Mouse (Mus musculus): ENCODE results near the gene Ddx41. TPM values are rescaled to one million over a fixed set of nuclear protein-coding genes. Genes with fewer than 3 reads are reported as not detected.

Gene Ddx41
- polyA plus RNA-seq, 1 experiment from 2014 or later, result 62.9 TPM

DNA sequence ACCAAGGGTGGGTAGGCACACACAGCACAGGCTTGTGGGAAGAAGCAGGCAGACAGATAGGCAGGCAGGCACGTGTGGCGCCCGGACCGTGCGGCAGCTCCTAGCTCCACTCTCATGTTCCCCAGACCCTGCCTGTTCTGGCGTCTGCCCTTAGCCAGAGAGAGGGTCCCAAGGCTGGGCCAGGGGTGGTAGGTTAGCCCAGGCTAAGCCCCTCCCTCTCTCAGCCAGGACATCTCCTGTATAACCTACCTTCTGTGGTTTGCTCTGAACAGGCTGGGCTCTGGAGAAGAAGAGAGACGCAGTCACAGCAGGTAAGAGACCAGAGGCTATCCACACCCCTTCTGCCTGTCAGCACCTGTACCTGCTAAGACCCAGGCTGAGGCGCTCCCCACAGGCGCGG is 27.9 kb downstream of the Ddx41 start:
- H3K27me3 ChIP-seq (replicated peaks; ENCODE audit: control insufficient read depth, insufficient read depth, low read length), result no peaks in the 10 kb centered on the region
- peaks cover 29% of the 10 kb centered on the region for H3K4me1 ChIP-seq (replicated peaks; ENCODE audit: control insufficient read depth, insufficient read depth, low read length)
- ATAC-seq (replicated peaks; ENCODE audit: low FRiP score) (no peak), DNase-seq (ENCODE audit: low spot score) (no peak)
- H3K9ac ChIP-seq (ENCODE audit: low read depth, low read length), result no peak overlapping the region
- peaks cover 24% of the 10 kb centered on the region for H3K36me3 ChIP-seq (ENCODE audit: control insufficient read depth, insufficient read depth, low read length)
- H3K4me3 ChIP-seq (ENCODE audit: low read depth, low read length), result no peak overlapping the region
- H3K9me3 ChIP-seq (ENCODE audit: control insufficient read depth, low read length), result no peaks in the 10 kb centered on the region
- no peak overlapping the region for H3K27ac ChIP-seq (ENCODE audit: low read depth, low read length)
- no peak overlapping the region for H3K4me2 ChIP-seq
- WGBS, result 92% methylated on average over 10 of the region's 10 CpGs

DNA sequence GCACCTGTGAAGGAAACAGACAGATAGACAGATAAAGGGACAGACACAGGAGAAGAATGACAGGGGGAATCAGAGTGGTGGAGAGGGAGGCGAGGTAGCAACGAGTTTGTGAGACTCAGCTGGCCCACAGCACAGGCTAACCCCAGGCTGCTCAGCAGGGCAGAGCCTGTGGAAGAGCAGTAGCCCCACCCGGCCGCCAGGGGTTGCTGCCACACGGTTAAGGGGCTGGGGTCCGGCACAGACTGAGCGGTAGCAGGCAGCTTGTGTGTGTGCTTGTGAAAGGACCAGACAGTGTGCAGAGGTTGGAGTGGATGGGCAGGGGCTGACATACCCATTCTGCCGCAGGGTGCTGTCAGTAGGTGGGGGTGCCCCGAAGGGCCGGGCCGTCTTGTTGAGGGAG is 28.6 kb downstream of the Ddx41 start:
- DNase-seq (ENCODE audit: low spot score) (no peak), ATAC-seq (replicated peaks; ENCODE audit: low FRiP score) (no peak)
- H3K4me1 ChIP-seq (replicated peaks; ENCODE audit: control insufficient read depth, insufficient read depth, low read length), result peaks cover 29% of the 10 kb centered on the region

DNA sequence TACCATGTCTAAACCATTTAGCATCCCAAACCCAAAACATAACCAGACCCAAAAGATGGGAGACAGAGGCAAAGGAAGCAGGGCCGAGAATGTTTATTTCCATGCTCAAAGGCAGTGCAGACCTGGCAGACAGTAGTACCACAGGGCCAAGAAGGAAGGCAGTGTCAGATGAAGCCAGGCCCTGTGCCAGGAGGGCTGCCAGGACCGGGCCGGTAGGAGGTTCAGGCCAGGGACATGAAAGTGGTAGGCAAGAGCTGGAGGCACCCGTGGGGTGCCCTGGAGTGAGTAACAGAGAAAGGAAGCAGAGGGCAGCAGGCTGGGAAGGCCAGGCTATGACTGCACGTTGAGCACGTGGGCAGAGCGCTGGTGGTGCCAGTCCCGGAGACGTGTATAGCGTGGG is 29.8 kb downstream of the Ddx41 start:
- H3K9ac ChIP-seq (ENCODE audit: low read depth, low read length), result no peak overlapping the region
- no peak overlapping the region for H3K27ac ChIP-seq (ENCODE audit: low read depth, low read length)
- H3K4me2 ChIP-seq, result no peak overlapping the region
- no peaks in the 10 kb centered on the region for H3K27me3 ChIP-seq (replicated peaks; ENCODE audit: control insufficient read depth, insufficient read depth, low read length)
- DNase-seq (ENCODE audit: low spot score), result no peak
- no peaks in the 10 kb centered on the region for H3K9me3 ChIP-seq (ENCODE audit: control insufficient read depth, low read length)
- H3K36me3 ChIP-seq (ENCODE audit: control insufficient read depth, insufficient read depth, low read length), result peaks cover 28% of the 10 kb centered on the region
- 91% methylated on average over 10 of the region's 10 CpGs for WGBS
- ATAC-seq (replicated peaks; ENCODE audit: low FRiP score), result no peak
- peaks cover 20% of the 10 kb centered on the region for H3K4me1 ChIP-seq (replicated peaks; ENCODE audit: control insufficient read depth, insufficient read depth, low read length)
- H3K4me3 ChIP-seq (ENCODE audit: low read depth, low read length), result no peak overlapping the region

More for the DNA sequence above, 28.6 kb downstream of the Ddx41 start:
- no peak overlapping the region for H3K9ac ChIP-seq (ENCODE audit: low read depth, low read length)
- H3K27ac ChIP-seq (ENCODE audit: low read depth, low read length), result no peak overlapping the region
- H3K4me2 ChIP-seq, result no peak overlapping the region
- no peaks in the 10 kb centered on the region for H3K9me3 ChIP-seq (ENCODE audit: control insufficient read depth, low read length)
- H3K36me3 ChIP-seq (ENCODE audit: control insufficient read depth, insufficient read depth, low read length), result peaks cover 28% of the 10 kb centered on the region
- H3K27me3 ChIP-seq (replicated peaks; ENCODE audit: control insufficient read depth, insufficient read depth, low read length), result no peaks in the 10 kb centered on the region
- WGBS, result 60% methylated on average over 11 of the region's 11 CpGs
- no peak overlapping the region for H3K4me3 ChIP-seq (ENCODE audit: low read depth, low read length)

DNA sequence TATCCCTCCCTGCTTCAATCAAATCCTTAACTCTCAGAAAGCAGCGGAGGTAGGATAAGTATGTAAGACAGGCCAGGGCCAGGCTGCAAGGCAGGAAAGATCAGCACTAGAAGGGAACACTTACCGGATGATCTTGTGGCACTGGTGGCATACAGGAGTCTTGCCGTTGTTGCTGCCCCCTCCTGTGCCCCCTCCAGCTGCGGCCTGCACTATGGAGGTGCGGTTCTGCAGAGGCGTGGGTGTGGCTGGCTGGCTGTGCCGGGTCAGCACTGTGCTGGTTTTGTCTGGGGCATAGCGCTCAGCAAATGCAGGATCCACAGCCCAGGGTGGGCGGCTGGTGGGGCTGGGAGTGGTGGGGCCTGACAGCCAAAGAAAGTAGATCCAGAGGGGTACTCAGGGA is 30.6 kb downstream of the Ddx41 start:
- H3K36me3 ChIP-seq (ENCODE audit: control insufficient read depth, insufficient read depth, low read length), result peaks cover 28% of the 10 kb centered on the region
- H3K27ac ChIP-seq (ENCODE audit: low read depth, low read length), result no peak overlapping the region
- no peaks in the 10 kb centered on the region for H3K27me3 ChIP-seq (replicated peaks; ENCODE audit: control insufficient read depth, insufficient read depth, low read length)
- peaks cover 11% of the 10 kb centered on the region for H3K4me1 ChIP-seq (replicated peaks; ENCODE audit: control insufficient read depth, insufficient read depth, low read length)
- no peak overlapping the region for H3K4me2 ChIP-seq
- ATAC-seq (replicated peaks; ENCODE audit: low FRiP score), result no peak
- no peak for DNase-seq (ENCODE audit: low spot score)
- no peak overlapping the region for H3K4me3 ChIP-seq (ENCODE audit: low read depth, low read length)
- 91% methylated on average over 9 of the region's 9 CpGs for WGBS
- H3K9me3 ChIP-seq (ENCODE audit: control insufficient read depth, low read length), result no peaks in the 10 kb centered on the region
- no peak overlapping the region for H3K9ac ChIP-seq (ENCODE audit: low read depth, low read length)

GRCm38 (mm10) chr13:55504390-55504789 is 32.1 kb downstream of the Ddx41 start:
- DNase-seq (ENCODE audit: low spot score), result no peak
- Histone ChIP-seq H3K27ac (ENCODE audit: low read depth, low read length) (no peak overlapping the region), H3K36me3 (ENCODE audit: control insufficient read depth, insufficient read depth, low read length) (peaks cover 26% of the 10 kb centered on the region), H3K4me1 (replicated peaks; ENCODE audit: control insufficient read depth, insufficient read depth, low read length) (no peaks in the 10 kb centered on the region), H3K4me2 (no peak overlapping the region), H3K27me3 (replicated peaks; ENCODE audit: control insufficient read depth, insufficient read depth, low read length) (no peaks in the 10 kb centered on the region), H3K4me3 (ENCODE audit: low read depth, low read length) (no peak overlapping the region), H3K9ac (ENCODE audit: low read depth, low read length) (no peak overlapping the region), H3K9me3 (ENCODE audit: control insufficient read depth, low read length) (no peaks in the 10 kb centered on the region)
- ATAC-seq (replicated peaks; ENCODE audit: low FRiP score), result no peak
- 85% methylated on average over 5 of the region's 5 CpGs for WGBS

DNA sequence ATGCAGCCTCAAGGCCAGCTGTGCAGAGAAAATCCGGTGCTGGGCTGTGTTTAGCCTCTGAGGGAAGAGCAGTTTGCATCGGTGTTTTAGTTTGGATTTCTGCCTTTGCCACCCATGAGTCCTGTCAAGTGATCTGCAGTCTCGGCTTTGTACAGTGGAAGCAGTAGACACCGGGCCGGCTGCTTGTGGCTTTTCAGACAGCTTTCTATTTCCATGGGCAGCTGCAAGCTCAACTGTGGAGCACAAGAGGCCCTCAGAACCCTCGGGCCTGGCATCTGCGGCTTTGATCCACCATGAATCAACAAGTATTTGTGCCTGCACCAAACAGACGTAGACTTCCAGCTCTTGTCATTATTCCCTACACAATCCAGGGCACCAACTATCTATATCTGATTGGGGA is 34.1 kb downstream of the Ddx41 start:
- no peak for DNase-seq (ENCODE audit: low spot score)
- no peak overlapping the region for H3K4me2 ChIP-seq
- no peak overlapping the region for H3K27ac ChIP-seq (ENCODE audit: low read depth, low read length)
- H3K4me1 ChIP-seq (replicated peaks; ENCODE audit: control insufficient read depth, insufficient read depth, low read length), result no peaks in the 10 kb centered on the region
- H3K9ac ChIP-seq (ENCODE audit: low read depth, low read length), result no peak overlapping the region
- ATAC-seq (replicated peaks; ENCODE audit: low FRiP score), result no peak
- 86% methylated on average over 8 of the region's 8 CpGs for WGBS
- peaks cover 36% of the 10 kb centered on the region for H3K36me3 ChIP-seq (ENCODE audit: control insufficient read depth, insufficient read depth, low read length)
- no peaks in the 10 kb centered on the region for H3K27me3 ChIP-seq (replicated peaks; ENCODE audit: control insufficient read depth, insufficient read depth, low read length)
- no peak overlapping the region for H3K4me3 ChIP-seq (ENCODE audit: low read depth, low read length)
- no peaks in the 10 kb centered on the region for H3K9me3 ChIP-seq (ENCODE audit: control insufficient read depth, low read length)

DNA sequence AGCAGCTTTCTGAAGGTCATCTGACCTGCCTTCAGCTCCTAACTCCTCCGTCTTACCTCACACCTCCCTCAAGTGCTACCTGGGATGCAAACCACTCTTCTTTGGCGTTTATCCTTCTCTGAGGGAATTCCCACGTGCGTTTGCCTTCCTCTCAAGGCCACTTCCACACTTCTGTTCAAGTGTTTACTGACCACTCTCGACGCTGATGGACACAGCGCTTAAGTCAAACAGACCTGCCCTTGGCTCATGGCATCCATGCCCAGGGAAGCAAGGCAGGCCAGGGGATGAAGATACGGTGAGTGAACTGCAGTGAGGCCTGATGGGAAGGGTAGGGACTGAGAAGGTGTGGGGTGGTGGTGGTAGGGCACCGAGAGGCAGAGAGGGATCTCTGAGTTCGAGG is 35.9 kb downstream of the Ddx41 start:
- H3K4me3 ChIP-seq (ENCODE audit: low read depth, low read length), result no peak overlapping the region
- no peak for DNase-seq (ENCODE audit: low spot score)
- ATAC-seq (replicated peaks; ENCODE audit: low FRiP score), result no peak
- peaks cover 19% of the 10 kb centered on the region for H3K36me3 ChIP-seq (ENCODE audit: control insufficient read depth, insufficient read depth, low read length)
- 71% methylated on average over 10 of the region's 10 CpGs for WGBS
- no peak overlapping the region for H3K4me2 ChIP-seq
- no peaks in the 10 kb centered on the region for H3K9me3 ChIP-seq (ENCODE audit: control insufficient read depth, low read length)
- H3K9ac ChIP-seq (ENCODE audit: low read depth, low read length), result no peak overlapping the region
- no peaks in the 10 kb centered on the region for H3K4me1 ChIP-seq (replicated peaks; ENCODE audit: control insufficient read depth, insufficient read depth, low read length)
- H3K27ac ChIP-seq (ENCODE audit: low read depth, low read length), result no peak overlapping the region
- 0 out of 2 replicates have a peak, but pooled peaks cover 3% of the 10 kb centered on the region for H3K27me3 ChIP-seq (replicated peaks; ENCODE audit: control insufficient read depth, insufficient read depth, low read length)

DNA sequence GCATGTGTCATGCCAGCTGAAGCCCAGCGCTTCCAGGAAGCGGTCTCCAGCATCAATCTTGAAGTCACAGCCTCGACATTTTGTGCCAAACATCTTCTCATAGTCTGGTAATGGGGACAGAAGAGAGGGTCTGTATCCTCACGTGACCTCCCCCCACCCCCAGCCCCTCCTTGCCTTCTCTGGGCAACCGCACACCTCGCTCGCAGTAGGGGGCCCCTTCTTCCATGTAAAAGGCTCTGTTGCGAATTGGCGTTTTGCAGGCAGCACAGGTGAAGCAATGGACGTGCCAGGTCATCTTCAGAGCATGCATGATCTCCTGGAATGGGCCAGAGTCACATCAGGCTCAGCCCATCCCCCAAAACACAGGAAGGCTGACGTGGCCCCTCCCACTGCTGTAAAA is 37.6 kb downstream of the Ddx41 start:
- no peak for DNase-seq (ENCODE audit: low spot score)
- WGBS, result 70% methylated on average over 11 of the region's 11 CpGs
- H3K4me2 ChIP-seq, result no peak overlapping the region
- no peak overlapping the region for H3K27ac ChIP-seq (ENCODE audit: low read depth, low read length)
- peaks cover 16% of the 10 kb centered on the region for H3K36me3 ChIP-seq (ENCODE audit: control insufficient read depth, insufficient read depth, low read length)
- H3K9ac ChIP-seq (ENCODE audit: low read depth, low read length), result no peak overlapping the region
- H3K9me3 ChIP-seq (ENCODE audit: control insufficient read depth, low read length), result no peaks in the 10 kb centered on the region
- 0 out of 2 replicates have a peak, but pooled peaks cover 2% of the 10 kb centered on the region for H3K4me1 ChIP-seq (replicated peaks; ENCODE audit: control insufficient read depth, insufficient read depth, low read length)
- no peak overlapping the region for H3K4me3 ChIP-seq (ENCODE audit: low read depth, low read length)
- H3K27me3 ChIP-seq (replicated peaks; ENCODE audit: control insufficient read depth, insufficient read depth, low read length), result 0 out of 2 replicates have a peak, but pooled peaks cover 7% of the 10 kb centered on the region
- no peak for ATAC-seq (replicated peaks; ENCODE audit: low FRiP score)

- Histone ChIP-seq H3K9ac (ENCODE audit: low read depth, low read length) (no peak overlapping the region), H3K4me2 (no peak overlapping the region), H3K4me1 (replicated peaks; ENCODE audit: control insufficient read depth, insufficient read depth, low read length) (0 out of 2 replicates have a peak, but pooled peaks cover 2% of the 10 kb centered on the region), H3K27me3 (replicated peaks; ENCODE audit: control insufficient read depth, insufficient read depth, low read length) (0 out of 2 replicates have a peak, but pooled peaks cover 10% of the 10 kb centered on the region), H3K9me3 (ENCODE audit: control insufficient read depth, low read length) (no peaks in the 10 kb centered on the region), H3K4me3 (ENCODE audit: low read depth, low read length) (no peak overlapping the region), H3K27ac (ENCODE audit: low read depth, low read length) (no peak overlapping the region), H3K36me3 (ENCODE audit: control insufficient read depth, insufficient read depth, low read length) (peaks cover 12% of the 10 kb centered on the region; the same call in 1 of the 2 replicates)
- WGBS, result 86% methylated on average over 6 of the region's 6 CpGs
- ATAC-seq (replicated peaks; ENCODE audit: low FRiP score) (no peak), DNase-seq (ENCODE audit: low spot score) (no peak)
Observed at GRCm38 (mm10) chr13:55496661-55497060, 39.8 kb downstream of the Ddx41 start.
